Comparison of ENCODE assay signal across 20 mouse cellular contexts in genomic region chr6:140630306-140630705, GRCm38 (mm10). TPM values are rescaled to one million over a fixed set of nuclear protein-coding genes. Genes with fewer than 3 reads are reported as not detected.
DNase-seq lines count a peak whose midpoint lies in the region; ATAC-seq lines count a peak whose summit lies in the region.
"Had no signal": no experiment of that assay in that cellular context is flagged by ENCODE, and none has a peak within 500 bp of the region (broad histone marks: within the 10 kb centered on the region; RNA-seq: fewer than 3 reads in every experiment).

No protein-coding gene starts in this region.

- H3K27me3 ChIP-seq in megakaryocyte, embryonic 14.5 days (replicated peaks), result no peaks in the 10 kb centered on the region
- no peaks in the 10 kb centered on the region for H3K27me3 ChIP-seq in kidney, embryonic 14.5 days (ENCODE audit: control insufficient read depth, insufficient read depth, low read length)
- H3K27me3 ChIP-seq: hindbrain, embryonic 15.5 days; neural tube, embryonic 12.5 days had no signal

- peak; percentile 70 for DNase-seq in testis, postnatal 14 days (ENCODE audit: low spot score)
- no peak for DNase-seq in testis, postnatal 10 days (ENCODE audit: low spot score)
- DNase-seq in thymus, postnatal 10 days (ENCODE audit: low spot score in 2 of 2), result peak; percentile 26 to 47
- no peak for DNase-seq in embryo, embryonic 11 days
- DNase-seq: adrenal gland, postnatal 25 days; cerebellum, adult 9-10 months; gastrocnemius, postnatal 36 days; kidney, adult 2 months; kidney, postnatal 10 days; lung, adult 18-20 months; lung, postnatal 10 days; retina, postnatal 1 day; right cerebral cortex, postnatal 25 days; spleen, adult 18-20 months had no signal

- no peak for ATAC-seq in megakaryocyte, adult 5-6 weeks (ENCODE audit: poor library complexity, severe bottlenecking)
- ATAC-seq in kidney, embryonic 14.5 days (ENCODE audit: low FRiP score, low TSS enrichment), result no peak

- no peak overlapping the region for H3K4me2 ChIP-seq in kidney, embryonic 14.5 days (replicated peaks; ENCODE audit: low read depth, low read length)
- H3K4me2 ChIP-seq: hindbrain, embryonic 15.5 days; neural tube, embryonic 12.5 days had no signal

- WGBS in kidney, embryonic 14.5 days, result 81% methylated on average over 4 of the region's 4 CpGs

- H3K4me3 ChIP-seq in megakaryocyte, embryonic 14.5 days (replicated peaks), result peak overlapping the region; percentile 35
- H3K4me3 ChIP-seq in kidney, embryonic 14.5 days (ENCODE audit: low read length), result no peak overlapping the region
- H3K4me3 ChIP-seq: forebrain, embryonic 10.5 days; hindbrain, embryonic 15.5 days; neural tube, embryonic 12.5 days had no signal

- H3K9ac ChIP-seq in kidney, embryonic 14.5 days (ENCODE audit: low read depth, low read length), result no peak overlapping the region
- H3K9ac ChIP-seq: hindbrain, embryonic 15.5 days; neural tube, embryonic 12.5 days had no signal

- no peaks in the 10 kb centered on the region for H3K9me3 ChIP-seq in megakaryocyte, embryonic 14.5 days
- H3K9me3 ChIP-seq in kidney, embryonic 14.5 days (ENCODE audit: control insufficient read depth, low read length), result no peaks in the 10 kb centered on the region
- H3K9me3 ChIP-seq: forebrain, embryonic 10.5 days; hindbrain, embryonic 15.5 days; neural tube, embryonic 12.5 days had no signal

- H3K4me1 ChIP-seq in megakaryocyte, embryonic 14.5 days, result peaks cover 48% of the 10 kb centered on the region
- H3K4me1 ChIP-seq in kidney, embryonic 14.5 days (ENCODE audit: control insufficient read depth, insufficient read depth, low read length), result peaks cover 17% of the 10 kb centered on the region

- no peak overlapping the region for H3K27ac ChIP-seq in kidney, embryonic 14.5 days (ENCODE audit: low read depth, low read length)
- H3K27ac ChIP-seq: hindbrain, embryonic 15.5 days; neural tube, embryonic 12.5 days had no signal

- peaks cover 26% of the 10 kb centered on the region for H3K36me3 ChIP-seq in megakaryocyte, embryonic 14.5 days (replicated peaks; ENCODE audit: low read length)
- peaks cover 8% of the 10 kb centered on the region for H3K36me3 ChIP-seq in kidney, embryonic 14.5 days (ENCODE audit: control insufficient read depth, insufficient read depth, low read length)

RNA-seq across cellular contexts. Expression of gene Aebp2, which starts 7.8 kb away (rescaled TPM):
- 5.5 and 10.2 TPM in 2 replicates for polyA plus RNA-seq in megakaryocyte, embryonic 14.5 days (2012; ENCODE audit: insufficient read depth, low replicate concordance)
- 31.5 and 34.2 TPM in 2 replicates for total RNA-seq in megakaryocyte, adult 5-6 weeks (2015)
- 40.5 and 49.7 TPM in 2 replicates for total RNA-seq in megakaryocyte, adult 5-6 weeks (2017)
- polyA plus RNA-seq in kidney, embryonic 14.5 days (2014; fragmentation: Nextera tagmentation; extraction: Ambion mirVana), result 18.0 and 22.4 TPM in 2 replicates

Comparison
In these comparisons a context has a peak if more than half of its experiments do, and no peak if none do; other contexts are left out.
1. DNase-seq: peak in testis, postnatal 14 days (single experiment) and thymus, postnatal 10 days (2 of 2); none in testis, postnatal 10 days (single experiment) and embryo, embryonic 11 days (single experiment).